Mouse (Mus musculus): ENCODE measurements around the gene Gpr19. TPM values are rescaled to one million over a fixed set of nuclear protein-coding genes. Genes with fewer than 3 reads are reported as not detected.
A peak's percentile ranks its signal among the peaks of the same experiment; 100 is the strongest.

Gene Gpr19
- polyA plus RNA-seq, 1 experiment from 2014 or later, result 31.8 TPM

DNA sequence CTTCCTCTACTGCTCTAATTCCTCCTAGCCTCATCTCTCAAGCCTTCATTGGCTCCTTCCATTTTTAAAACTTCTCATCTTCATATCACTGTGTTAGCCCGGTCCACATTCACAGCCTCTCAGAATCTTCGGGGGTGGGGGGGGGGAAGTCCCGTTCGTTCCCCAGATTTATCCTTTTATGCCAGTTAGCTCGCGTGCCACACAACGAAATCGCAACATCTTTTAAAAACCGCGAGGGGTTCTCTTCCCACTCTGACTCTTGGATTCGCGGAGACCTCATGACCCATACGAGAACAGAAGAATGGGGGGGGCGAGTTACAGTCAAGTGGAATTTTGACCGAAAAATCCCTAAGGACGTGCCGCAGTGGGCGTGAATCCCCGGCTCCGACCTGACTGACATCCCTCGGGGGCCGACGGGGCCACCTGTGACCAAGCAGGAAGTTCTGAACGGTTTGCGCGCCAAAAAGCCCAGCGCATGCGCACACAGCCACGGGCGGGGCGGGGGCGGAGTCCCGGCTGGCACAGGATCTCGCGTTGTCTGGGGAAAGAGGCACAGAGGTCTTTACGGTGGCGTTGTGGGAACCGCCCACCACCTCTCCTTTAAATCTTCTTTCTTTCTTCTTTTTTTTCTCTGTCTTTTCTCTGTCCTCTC, 809 bp downstream of the Gpr19 start:
- Histone ChIP-seq H3K9me3 (replicated peaks) (no peaks in the 10 kb centered on the region), H3K4me1 (peaks cover 8% of the 10 kb centered on the region; the same call in 1 of the 2 replicates), H3K4me2 (replicated peaks) (peak overlapping the region; percentile 75), H3K9ac (peak overlapping the region; percentile 85), H3K27ac (peak overlapping the region; percentile 100), H3K4me3 (peak overlapping the region; percentile 57), H3K27me3 (no peaks in the 10 kb centered on the region), H3K36me3 (no peaks in the 10 kb centered on the region)
- peak; percentile 92 for ATAC-seq (ENCODE audit: low FRiP score)
- under 1% methylated on average over 38 of the region's 38 CpGs for WGBS

- H3K27ac ChIP-seq, result no peak overlapping the region
- WGBS, result 57% methylated on average over 15 of the region's 15 CpGs
- ATAC-seq (ENCODE audit: low FRiP score), result no peak
Measured at GRCm38 (mm10) chr6:134896570-134897436, 1.6 kb downstream of the Gpr19 start.

DNA sequence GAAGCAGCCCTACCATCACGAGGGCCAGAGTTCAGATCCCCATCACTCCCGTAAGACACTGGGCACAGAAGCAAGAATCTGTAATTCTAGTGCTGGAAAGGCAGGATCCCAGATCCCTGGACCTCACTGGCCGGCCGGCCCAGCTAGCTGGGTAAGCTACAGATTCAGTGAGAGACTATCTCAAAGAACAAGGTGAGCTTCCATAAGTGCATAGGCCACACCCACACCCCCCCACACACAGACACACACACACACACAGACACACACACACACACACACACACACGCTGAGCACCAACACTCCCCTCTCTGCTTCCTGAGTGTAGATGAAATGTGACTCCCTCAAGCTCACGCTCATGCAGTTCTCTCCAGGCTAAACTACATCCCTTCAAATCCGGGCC, 7.9 kb downstream of the Gpr19 start:
- Histone ChIP-seq H3K4me3 (no peak overlapping the region), H3K4me2 (replicated peaks) (no peak overlapping the region), H3K9me3 (replicated peaks) (no peaks in the 10 kb centered on the region), H3K36me3 (no peaks in the 10 kb centered on the region), H3K4me1 (peaks cover 28% of the 10 kb centered on the region), H3K27me3 (no peaks in the 10 kb centered on the region), H3K9ac (no peak overlapping the region), H3K27ac (no peak overlapping the region)
- ATAC-seq (ENCODE audit: low FRiP score), result no peak
- 85% methylated on average over 7 of the region's 7 CpGs for WGBS

More at GRCm38 (mm10) chr6:134896570-134897436, 1.6 kb downstream of the Gpr19 start:
- Histone ChIP-seq H3K4me2 (replicated peaks) (peak overlapping the region; percentile 75), H3K4me3 (peak overlapping the region; percentile 57), H3K9ac (0 out of 2 replicates have a peak overlapping the region, but pooled peaks have one; percentile 85), H3K27me3 (no peaks in the 10 kb centered on the region), H3K36me3 (no peaks in the 10 kb centered on the region), H3K4me1 (peaks cover 8% of the 10 kb centered on the region; the same call in 1 of the 2 replicates), H3K9me3 (replicated peaks) (no peaks in the 10 kb centered on the region)

- Histone ChIP-seq H3K9ac (no peak overlapping the region), H3K4me3 (no peak overlapping the region), H3K9me3 (replicated peaks) (no peaks in the 10 kb centered on the region), H3K4me1 (peaks cover 35% of the 10 kb centered on the region), H3K4me2 (replicated peaks) (no peak overlapping the region), H3K27me3 (no peaks in the 10 kb centered on the region), H3K36me3 (no peaks in the 10 kb centered on the region), H3K27ac (no peak overlapping the region)
- ATAC-seq (ENCODE audit: low FRiP score), result no peak
- 76% methylated on average over 1 of the region's 1 CpGs for WGBS
Measured at GRCm38 (mm10) chr6:134889763-134890162, 8.6 kb downstream of the Gpr19 start.

- Histone ChIP-seq H3K4me3 (no peak overlapping the region), H3K4me2 (replicated peaks) (peak overlapping the region; percentile 59), H3K27ac (peak overlapping the region; percentile 94), H3K27me3 (no peaks in the 10 kb centered on the region), H3K9ac (no peak overlapping the region), H3K36me3 (no peaks in the 10 kb centered on the region), H3K4me1 (peaks cover 41% of the 10 kb centered on the region), H3K9me3 (replicated peaks) (no peaks in the 10 kb centered on the region)
- peak; percentile 80 for ATAC-seq (ENCODE audit: low FRiP score)
- 2% methylated on average over 4 of the region's 4 CpGs for whole genome bisulfite sequencing
Measured at GRCm38 (mm10) chr6:134888563-134889017, 9.8 kb downstream of the Gpr19 start.

DNA sequence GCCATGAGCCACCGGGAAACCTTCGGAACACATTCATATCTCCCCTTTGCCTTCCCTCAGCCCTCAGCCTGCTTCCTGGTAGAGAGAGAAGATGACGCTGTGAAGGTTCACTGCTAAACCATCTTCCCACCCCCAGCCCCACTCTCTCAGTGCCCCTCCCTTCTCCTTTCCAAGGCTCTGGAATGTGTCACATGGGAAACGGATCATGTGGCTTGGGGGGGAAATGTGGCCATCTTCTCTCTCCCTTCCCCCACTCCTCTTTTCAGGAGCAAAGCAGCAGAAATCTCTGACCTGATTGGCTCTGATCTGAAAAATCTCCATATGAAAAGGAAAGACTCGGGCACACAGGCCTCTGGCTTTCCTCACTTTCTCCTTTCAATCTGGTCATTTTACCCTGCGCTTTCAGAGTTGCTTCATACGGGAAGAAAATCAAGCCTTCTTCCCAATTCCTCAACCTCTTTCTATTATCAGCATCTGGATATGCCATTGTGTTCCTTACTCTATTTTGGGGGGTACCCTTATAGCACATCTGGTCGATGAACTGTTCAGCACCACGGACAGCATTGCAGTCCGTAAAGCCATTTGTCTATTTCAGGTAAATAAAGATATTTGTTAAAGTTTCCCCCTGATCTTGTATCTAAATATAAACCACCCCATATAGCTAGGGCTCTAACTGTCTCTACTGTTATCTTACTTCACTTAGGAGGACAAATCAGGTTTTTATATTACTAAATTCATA, 10.5 kb downstream of the Gpr19 start:
- Histone ChIP-seq H3K9me3 (replicated peaks) (no peaks in the 10 kb centered on the region), H3K9ac (peak overlapping the region; percentile 73), H3K4me1 (peaks cover 41% of the 10 kb centered on the region), H3K27ac (peak overlapping the region; percentile 94), H3K4me2 (replicated peaks) (peak overlapping the region; percentile 59), H3K4me3 (peak overlapping the region; percentile 49), H3K36me3 (no peaks in the 10 kb centered on the region), H3K27me3 (no peaks in the 10 kb centered on the region)
- ATAC-seq (ENCODE audit: low FRiP score), result peak; percentile 93
- WGBS, result under 1% methylated on average over 10 of the region's 10 CpGs

DNA sequence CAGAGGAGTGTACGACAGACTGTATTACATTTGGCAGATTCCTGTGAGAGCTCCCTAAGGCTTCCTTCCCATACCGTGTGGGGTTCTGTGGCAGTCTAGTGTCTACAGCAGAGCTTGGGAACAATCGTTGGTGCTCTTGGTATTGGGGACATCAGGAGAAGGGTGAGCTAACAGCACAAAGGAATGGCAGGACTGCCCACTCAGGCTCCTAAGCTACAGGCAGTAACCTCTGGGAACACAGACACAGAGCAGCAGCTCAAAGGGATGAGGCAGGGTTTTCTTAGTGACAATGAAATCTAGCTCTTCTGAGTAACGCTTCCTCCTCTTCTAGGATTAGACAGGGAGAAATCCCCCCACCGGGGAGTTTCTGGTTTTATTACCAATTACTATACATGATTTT, 11.4 kb downstream of the Gpr19 start:
- Histone ChIP-seq H3K27ac (peak overlapping the region; percentile 94), H3K4me3 (peak overlapping the region; percentile 49), H3K4me1 (peaks cover 41% of the 10 kb centered on the region), H3K4me2 (replicated peaks) (peak overlapping the region; percentile 59), H3K36me3 (peaks cover 2% of the 10 kb centered on the region), H3K9me3 (replicated peaks) (no peaks in the 10 kb centered on the region), H3K27me3 (no peaks in the 10 kb centered on the region), H3K9ac (peak overlapping the region; percentile 73)
- 16% methylated on average over 5 of the region's 5 CpGs for WGBS
- ATAC-seq (ENCODE audit: low FRiP score), result peak; percentile 29; the same call in 1 of the 2 replicates

DNA sequence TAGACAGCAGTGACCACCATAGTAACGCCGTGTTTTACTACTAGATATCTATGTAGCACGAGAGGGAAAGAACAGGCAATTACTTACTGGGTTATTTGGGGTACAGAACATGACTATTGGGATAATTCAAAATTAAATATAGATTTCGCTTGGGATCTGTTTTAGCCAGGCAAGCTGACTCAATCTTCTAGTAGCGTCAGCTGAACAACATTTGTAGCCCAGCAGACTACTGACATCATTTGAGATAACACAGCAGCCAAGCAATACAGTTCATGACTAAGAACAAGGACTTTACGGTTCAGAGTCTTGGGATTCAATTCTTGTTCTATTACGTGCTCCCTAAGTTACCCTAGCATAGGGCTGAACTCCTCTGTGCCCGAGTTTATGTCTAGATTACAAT, 11.9 kb downstream of the Gpr19 start:
- no peak for ATAC-seq (ENCODE audit: low FRiP score)
- peaks cover 42% of the 10 kb centered on the region for H3K4me1 ChIP-seq
- H3K36me3 ChIP-seq, result peaks cover 4% of the 10 kb centered on the region
- H3K4me2 ChIP-seq (replicated peaks), result peak overlapping the region; percentile 59
- no peak overlapping the region for H3K27ac ChIP-seq
- H3K9ac ChIP-seq, result peak overlapping the region; percentile 73
- H3K4me3 ChIP-seq, result peak overlapping the region; percentile 49
- H3K27me3 ChIP-seq, result no peaks in the 10 kb centered on the region
- no peaks in the 10 kb centered on the region for H3K9me3 ChIP-seq (replicated peaks)
- WGBS, result 81% methylated on average over 8 of the region's 8 CpGs

DNA sequence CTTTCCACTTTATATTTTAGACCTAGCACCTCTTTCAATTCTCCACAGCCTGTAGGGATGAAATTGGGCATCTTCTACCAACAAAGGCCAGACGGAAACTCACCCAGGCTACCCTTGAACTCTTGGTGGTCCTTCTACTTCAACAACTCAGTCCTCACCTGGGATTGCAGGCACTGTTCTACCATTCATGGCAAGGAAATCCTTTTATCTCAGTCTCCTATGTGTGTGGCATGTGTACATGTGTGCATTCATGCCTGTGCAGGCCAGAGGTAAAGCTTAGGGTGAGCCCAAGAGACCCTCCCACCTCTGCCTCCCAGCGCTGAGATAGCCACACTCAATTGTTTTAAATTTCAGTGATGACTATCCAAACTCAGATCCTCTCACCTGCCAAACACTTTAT, 12.9 kb downstream of the Gpr19 start:
- H3K36me3 ChIP-seq, result peaks cover 4% of the 10 kb centered on the region
- no peak overlapping the region; the same call in 1 of the 2 replicates for H3K9ac ChIP-seq
- no peak overlapping the region for H3K4me3 ChIP-seq
- 91% methylated on average over 2 of the region's 2 CpGs for WGBS
- no peak for ATAC-seq (ENCODE audit: low FRiP score)
- peaks cover 51% of the 10 kb centered on the region for H3K4me1 ChIP-seq
- no peaks in the 10 kb centered on the region for H3K9me3 ChIP-seq (replicated peaks)
- peak overlapping the region; percentile 59 for H3K4me2 ChIP-seq (replicated peaks)
- no peaks in the 10 kb centered on the region for H3K27me3 ChIP-seq
- H3K27ac ChIP-seq, result no peak overlapping the region

DNA sequence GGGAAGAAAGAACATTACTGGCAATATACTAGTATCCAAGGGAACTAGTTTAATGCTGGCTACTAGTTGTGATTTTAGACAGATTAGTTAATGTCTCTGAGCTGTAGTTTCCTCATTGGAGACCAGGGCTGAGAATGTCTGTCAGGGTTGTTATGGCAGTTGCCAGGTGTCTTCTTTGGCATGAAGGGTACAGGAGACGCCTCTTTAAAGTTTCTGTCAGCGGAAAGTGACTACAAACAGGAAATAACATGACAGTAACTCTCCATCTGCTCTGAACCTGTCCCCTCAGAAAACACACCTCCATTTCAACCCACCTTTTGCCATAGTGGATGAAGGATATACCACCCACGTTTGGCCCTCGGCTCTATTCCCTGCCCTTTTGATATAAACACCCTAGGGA, 14.7 kb downstream of the Gpr19 start:
- H3K4me3 ChIP-seq, result no peak overlapping the region
- no peaks in the 10 kb centered on the region for H3K27me3 ChIP-seq
- H3K9ac ChIP-seq, result no peak overlapping the region
- H3K4me2 ChIP-seq (replicated peaks), result no peak overlapping the region
- 84% methylated on average over 4 of the region's 4 CpGs for WGBS
- no peak for ATAC-seq (ENCODE audit: low FRiP score)
- no peak overlapping the region for H3K27ac ChIP-seq
- peaks cover 4% of the 10 kb centered on the region for H3K36me3 ChIP-seq
- H3K9me3 ChIP-seq (replicated peaks), result no peaks in the 10 kb centered on the region
- peaks cover 53% of the 10 kb centered on the region for H3K4me1 ChIP-seq

DNA sequence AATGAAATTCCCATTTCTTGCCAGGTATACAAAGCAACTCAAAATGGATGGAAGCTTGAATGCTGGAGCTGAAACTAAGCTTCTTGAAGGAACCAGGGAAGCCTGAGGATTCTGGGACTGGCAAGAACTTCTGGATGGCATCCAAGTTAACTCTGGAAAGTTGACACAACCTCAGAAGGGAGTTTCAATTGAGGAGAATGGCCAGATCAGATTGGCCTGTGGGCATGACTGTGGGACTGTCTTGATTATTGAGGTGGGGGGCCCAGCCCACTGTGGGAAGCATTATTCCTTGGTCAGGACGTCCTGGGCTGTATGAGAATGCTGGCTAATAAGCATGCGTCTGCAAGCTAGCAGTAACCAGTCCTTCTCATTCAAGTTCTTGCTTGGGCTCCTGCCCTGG, 18.3 kb downstream of the Gpr19 start:
- Histone ChIP-seq H3K27me3 (no peaks in the 10 kb centered on the region), H3K4me1 (peaks cover 29% of the 10 kb centered on the region), H3K4me3 (no peak overlapping the region), H3K4me2 (replicated peaks) (no peak overlapping the region), H3K36me3 (peaks cover 12% of the 10 kb centered on the region), H3K9ac (no peak overlapping the region), H3K27ac (0 out of 2 replicates have a peak overlapping the region, but pooled peaks have one; percentile 2), H3K9me3 (replicated peaks) (no peaks in the 10 kb centered on the region)
- no peak for ATAC-seq (ENCODE audit: low FRiP score)
- 44% methylated on average over 2 of the region's 2 CpGs for WGBS

DNA sequence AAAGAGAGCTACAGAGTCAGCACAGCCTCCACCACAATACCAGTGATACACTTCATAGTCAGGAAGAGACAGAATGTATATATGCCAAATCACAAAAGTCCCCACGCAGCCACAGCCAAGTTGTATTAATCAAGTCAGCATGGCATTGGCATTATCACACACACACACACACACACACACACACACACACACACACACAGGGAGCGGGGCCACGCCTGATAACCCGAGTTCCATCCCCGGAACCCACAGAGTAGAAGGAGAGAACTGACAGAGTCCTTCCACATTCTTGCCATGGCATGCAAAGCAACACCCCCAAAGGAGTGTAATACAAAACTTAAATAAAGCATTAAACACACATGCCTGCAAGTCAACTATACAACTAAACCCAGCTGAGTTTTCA, 18.8 kb downstream of the Gpr19 start:
- no peaks in the 10 kb centered on the region for H3K27me3 ChIP-seq
- no peaks in the 10 kb centered on the region for H3K9me3 ChIP-seq (replicated peaks)
- peaks cover 24% of the 10 kb centered on the region for H3K4me1 ChIP-seq
- 79% methylated on average over 5 of the region's 5 CpGs for WGBS
- H3K9ac ChIP-seq, result no peak overlapping the region
- ATAC-seq (ENCODE audit: low FRiP score), result no peak
- peaks cover 12% of the 10 kb centered on the region for H3K36me3 ChIP-seq
- H3K4me3 ChIP-seq, result no peak overlapping the region
- no peak overlapping the region for H3K27ac ChIP-seq
- H3K4me2 ChIP-seq (replicated peaks), result no peak overlapping the region
